Mouse (Mus musculus) kidney, postnatal 0 days (tissue): ENCODE data around the gene Syne3. TPM values are rescaled to one million over a fixed set of nuclear protein-coding genes. Genes with fewer than 3 reads are reported as not detected.

ENCODE experiments used
- ATAC-seq: fragments of 200-750 bp; cut with Nextera tagmentation; replicated peaks from 2 replicates; pipeline ENCODE4 v1.8.0; 2017; ENCODE audit warnings: low read depth, moderate number of reproducible peaks, moderate TSS enrichment, moderate library complexity; ENCODE audit not compliant: low FRiP score
- DNase-seq: peaks from one replicate; pipeline ENCODE4 v3.0.0-alpha.2; 2016; ENCODE audit warnings: low spot score
- H3K27ac ChIP-seq: fragments of 300-500 bp; sonication (generic); 2 replicates; pipeline ENCODE4 v1.5.1; 2014; ENCODE audit warnings: mild to moderate bottlenecking
- H3K27me3 ChIP-seq: fragments of 300-500 bp; sonication (generic); 2 replicates; pipeline ENCODE4 v1.6.1; 2014; ENCODE audit warnings: low read length, mixed read lengths; ENCODE audit not compliant: insufficient read depth
- H3K36me3 ChIP-seq: fragments of 300-500 bp; sonication (generic); 2 replicates; pipeline ENCODE4 v1.6.1; 2014; ENCODE audit warnings: low read length, mixed read lengths; ENCODE audit not compliant: insufficient read depth
- H3K4me1 ChIP-seq: fragments of 300-500 bp; sonication (generic); replicated peaks from 2 replicates; pipeline ENCODE4 v1.6.1; 2014; ENCODE audit warnings: antibody characterized with exemption, low read length, mixed read lengths; ENCODE audit not compliant: insufficient read depth
- H3K4me2 ChIP-seq: fragments of 300-500 bp; sonication (generic); 2 replicates; pipeline ENCODE4 v1.6.1; 2014; ENCODE audit warnings: mild to moderate bottlenecking, low read length, moderate library complexity, mixed read lengths
- H3K4me3 ChIP-seq: fragments of 300-500 bp; sonication (generic); replicated peaks from 2 replicates; pipeline ENCODE4 v1.5.1; 2014; ENCODE audit warnings: low read depth, low read length
- H3K9ac ChIP-seq: fragments of 300-500 bp; sonication (generic); 2 replicates; pipeline ENCODE4 v1.6.1; 2014; ENCODE audit warnings: low read depth, low read length
- H3K9me3 ChIP-seq: fragments of 300-500 bp; sonication (generic); replicated peaks from 2 replicates; pipeline ENCODE4 v1.6.1; 2016; ENCODE audit warnings: low read length, inconsistent platforms, mixed read lengths
- CTCF ChIP-seq: IDR thresholded peaks from 2 replicates; pipeline ENCODE4 v1.5.1; 2016; ENCODE audit warnings: antibody characterized with exemption, low read depth, mild to moderate bottlenecking, moderate library complexity
- WGBS: fragments of 180-500 bp; shearing (Covaris S2); extraction: QIAGEN DNeasy Blood & Tissue Kit; methylation state at CpG from one replicate; pipeline ENCODE4 v1.1.7; 2014; 5-methylcytosine and 5-hydroxymethylcytosine counted together
- polyA plus RNA-seq: library from polyadenylated mRNA; unstranded; fragments of >200 nt; fragmentation: Nextera tagmentation; extraction: Ambion mirVana; gene quantifications from 2 replicates; pipeline ENCODE4 v1.2.1, GENCODE M21; 2015

Syne3 gene
- polyA plus RNA-seq, 1 experiment from 2014 or later, result 1.0 TPM

GRCm38 (mm10) chr12:104912281-104912933 lies 97.2 kb downstream of the Syne3 start:
- no peak overlapping the region for H3K9ac ChIP-seq
- H3K4me1 ChIP-seq, result peaks cover 2% of the 10 kb centered on the region; the same call in 1 of the 2 replicates
- no peak; the same call in 1 of the 2 replicates for ATAC-seq
- H3K27ac ChIP-seq, result no peak overlapping the region
- DNase-seq, result no peak
- TF ChIP-seq CTCF, result no peak
- no peaks in the 10 kb centered on the region for H3K27me3 ChIP-seq
- H3K4me3 ChIP-seq, result no peak overlapping the region
- no peaks in the 10 kb centered on the region for H3K36me3 ChIP-seq
- H3K9me3 ChIP-seq, result no peaks in the 10 kb centered on the region
- 47% methylated on average over 10 of the region's 10 CpGs for WGBS
- no peak overlapping the region for H3K4me2 ChIP-seq

GRCm38 (mm10) chr12:104909750-104910149 lies 99.9 kb downstream of the Syne3 start:
- H3K36me3 ChIP-seq, result no peaks in the 10 kb centered on the region
- no peak overlapping the region for H3K4me3 ChIP-seq
- H3K27ac ChIP-seq, result no peak overlapping the region
- no peak overlapping the region for H3K9ac ChIP-seq
- no peak overlapping the region for H3K4me2 ChIP-seq
- H3K4me1 ChIP-seq, result peaks cover 2% of the 10 kb centered on the region; the same call in 1 of the 2 replicates
- DNase-seq (no peak), ATAC-seq (no peak)
- H3K27me3 ChIP-seq, result no peaks in the 10 kb centered on the region
- no peaks in the 10 kb centered on the region for H3K9me3 ChIP-seq
- WGBS, result 82% methylated on average over 4 of the region's 4 CpGs
- no peak for TF ChIP-seq CTCF

- no peak overlapping the region for H3K9ac ChIP-seq
- H3K27ac ChIP-seq, result no peak overlapping the region
- no peak overlapping the region for H3K4me3 ChIP-seq
These were observed 100.6 kb downstream of the Syne3 start for GRCm38 (mm10) chr12:104908986-104909385.

GRCm38 (mm10) chr12:104908024-104908781 lies 101.4 kb downstream of the Syne3 start:
- TF ChIP-seq CTCF, result no peak
- 20% methylated on average over 15 of the region's 15 CpGs for WGBS
- no peaks in the 10 kb centered on the region for H3K27me3 ChIP-seq
- H3K4me2 ChIP-seq, result no peak overlapping the region
- no peaks in the 10 kb centered on the region for H3K36me3 ChIP-seq
- peaks cover 10% of the 10 kb centered on the region for H3K4me1 ChIP-seq
- no peak for ATAC-seq
- H3K27ac ChIP-seq, result no peak overlapping the region
- H3K9ac ChIP-seq, result no peak overlapping the region
- no peak overlapping the region for H3K4me3 ChIP-seq
- no peak for DNase-seq
- no peaks in the 10 kb centered on the region for H3K9me3 ChIP-seq

More at GRCm38 (mm10) chr12:104908986-104909385, 100.6 kb downstream of the Syne3 start:
- no peaks in the 10 kb centered on the region for H3K9me3 ChIP-seq
- H3K4me2 ChIP-seq, result no peak overlapping the region
- H3K4me1 ChIP-seq, result peaks cover 10% of the 10 kb centered on the region
- 57% methylated on average over 4 of the region's 5 CpGs for WGBS
- H3K27me3 ChIP-seq, result no peaks in the 10 kb centered on the region
- no peaks in the 10 kb centered on the region for H3K36me3 ChIP-seq
- TF ChIP-seq CTCF, result no peak
- ATAC-seq (no peak), DNase-seq (no peak)

- DNase-seq (no peak), ATAC-seq (no peak)
- Histone ChIP-seq H3K9me3 (no peaks in the 10 kb centered on the region), H3K27me3 (no peaks in the 10 kb centered on the region), H3K9ac (no peak overlapping the region), H3K27ac (no peak overlapping the region), H3K36me3 (no peaks in the 10 kb centered on the region), H3K4me2 (no peak overlapping the region), H3K4me3 (no peak overlapping the region), H3K4me1 (peaks cover 10% of the 10 kb centered on the region)
- WGBS, result 92% methylated on average over 2 of the region's 2 CpGs
- TF ChIP-seq CTCF, result no peak
These were observed 102.5 kb downstream of the Syne3 start for GRCm38 (mm10) chr12:104907133-104907532.

- H3K27ac ChIP-seq, result peak overlapping the region; percentile 51; the same call in 1 of the 2 replicates
- H3K36me3 ChIP-seq, result no peaks in the 10 kb centered on the region
- no peak overlapping the region for H3K4me2 ChIP-seq
- no peaks in the 10 kb centered on the region for H3K9me3 ChIP-seq
- no peaks in the 10 kb centered on the region for H3K27me3 ChIP-seq
- WGBS, result 6% methylated on average over 5 of the region's 5 CpGs
- H3K4me1 ChIP-seq, result peaks cover 15% of the 10 kb centered on the region
- TF ChIP-seq CTCF, result peak; percentile 7; the same call in 1 of the 2 replicates
- DNase-seq, result peak; percentile 64
- H3K4me3 ChIP-seq, result no peak overlapping the region
- no peak overlapping the region for H3K9ac ChIP-seq
- ATAC-seq, result peak; percentile 85
These were observed 105.5 kb downstream of the Syne3 start for GRCm38 (mm10) chr12:104904138-104904537.
